Mouse (Mus musculus) urinary bladder, postnatal 14 days (tissue): ENCODE measurements around the gene Fcho1.

ENCODE experiments used
- DNase-seq: peaks from one replicate; pipeline ENCODE4 v3.0.0; 2021; ENCODE audit warnings: low spot score

The Fcho1 gene

DNA sequence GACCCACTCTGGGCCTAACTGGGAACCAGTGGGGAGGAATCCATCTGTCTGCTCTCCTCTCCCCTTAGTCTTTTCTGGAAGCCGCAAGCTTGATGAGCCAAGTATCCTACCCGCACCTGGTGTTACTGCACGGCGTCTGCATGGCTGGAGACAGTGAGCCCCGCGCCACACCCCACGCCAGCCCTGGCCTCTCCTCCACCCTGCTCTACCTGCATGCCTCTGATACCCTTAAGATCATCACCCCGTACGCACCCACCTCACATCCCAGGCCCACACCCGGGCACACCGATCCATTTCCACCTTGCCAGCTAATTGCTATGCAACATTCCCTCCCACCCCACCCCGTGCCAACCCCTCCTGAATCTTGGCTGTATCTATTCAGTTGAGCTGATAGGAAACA is 42.7 kb downstream of the Fcho1 start:
- DNase-seq = no peak

DNA sequence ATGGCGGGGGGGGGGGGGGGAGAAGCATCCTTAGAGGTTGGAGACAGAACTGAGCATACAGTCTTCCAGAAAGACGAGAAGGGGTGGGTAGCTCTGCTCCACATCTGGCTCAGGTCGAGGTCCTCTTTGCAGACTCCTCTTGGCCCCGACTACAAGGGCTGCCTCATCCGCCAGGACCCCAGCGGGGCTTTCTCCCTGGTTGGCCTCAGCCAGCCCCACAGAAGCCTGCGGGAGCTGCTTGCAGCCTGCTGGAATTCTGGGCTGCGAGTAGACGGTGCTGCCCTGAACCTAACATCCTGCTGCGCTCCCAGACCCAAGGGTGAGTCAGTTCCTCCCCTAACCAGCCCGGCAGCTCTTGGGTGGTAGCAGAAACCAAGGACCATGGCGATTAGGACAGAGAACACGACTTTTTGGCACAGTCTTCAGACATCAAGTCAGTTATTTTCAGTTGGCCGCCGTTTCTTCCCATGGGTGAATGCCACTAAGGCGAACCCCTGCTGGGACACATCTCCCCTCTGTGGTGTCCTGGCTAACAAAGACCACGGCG is 44.1 kb downstream of the Fcho1 start:
- no peak for DNase-seq

DNA sequence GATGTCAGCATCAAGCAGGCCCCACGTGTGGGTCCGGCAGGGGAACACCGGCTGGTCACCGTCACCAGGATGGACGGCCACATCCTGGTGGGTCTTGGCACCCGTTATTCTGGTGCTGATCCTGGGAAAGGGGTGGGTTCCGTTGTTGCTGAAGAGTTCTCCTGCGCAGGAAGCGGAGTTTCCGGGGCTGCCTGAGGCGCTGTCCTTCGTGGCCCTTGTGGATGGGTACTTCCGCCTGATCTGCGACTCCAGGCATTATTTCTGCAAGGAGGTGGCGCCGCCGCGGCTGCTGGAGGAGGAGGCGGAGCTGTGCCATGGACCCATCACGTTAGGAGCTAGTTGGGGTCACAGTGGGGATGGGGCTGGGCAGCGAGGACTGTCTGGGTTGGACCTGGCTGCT is 45.0 kb downstream of the Fcho1 start:
- DNase-seq = no peak

DNA sequence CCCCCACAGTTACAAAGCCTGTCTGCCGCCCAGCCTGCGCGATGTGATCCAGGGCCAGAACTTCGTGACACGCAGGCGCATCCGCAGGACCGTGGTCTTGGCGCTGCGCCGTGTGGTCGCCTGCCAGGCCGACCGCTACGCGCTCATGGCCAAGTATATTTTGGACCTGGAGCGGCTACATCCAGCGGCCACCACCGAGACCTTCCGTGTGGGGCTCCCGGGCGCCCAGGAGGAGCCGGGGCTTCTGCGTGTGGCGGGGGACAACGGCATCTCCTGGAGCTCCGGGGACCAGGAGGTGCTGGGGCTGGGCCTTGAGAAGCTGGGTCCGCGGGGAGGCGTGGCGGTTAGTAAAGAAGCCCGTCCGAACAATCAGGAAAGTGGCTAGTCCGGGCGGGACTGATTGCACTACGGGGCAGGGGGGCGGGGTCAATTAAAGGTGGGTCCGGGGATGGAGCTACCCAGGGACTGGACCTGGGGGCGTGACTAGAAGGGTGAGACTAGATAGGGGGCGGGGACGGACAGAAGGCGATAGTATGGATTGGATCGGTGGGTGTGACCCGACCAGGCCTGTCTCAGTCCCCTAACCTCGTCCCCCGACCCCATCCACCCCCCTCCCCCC is 45.9 kb downstream of the Fcho1 start:
- no peak for DNase-seq

DNA sequence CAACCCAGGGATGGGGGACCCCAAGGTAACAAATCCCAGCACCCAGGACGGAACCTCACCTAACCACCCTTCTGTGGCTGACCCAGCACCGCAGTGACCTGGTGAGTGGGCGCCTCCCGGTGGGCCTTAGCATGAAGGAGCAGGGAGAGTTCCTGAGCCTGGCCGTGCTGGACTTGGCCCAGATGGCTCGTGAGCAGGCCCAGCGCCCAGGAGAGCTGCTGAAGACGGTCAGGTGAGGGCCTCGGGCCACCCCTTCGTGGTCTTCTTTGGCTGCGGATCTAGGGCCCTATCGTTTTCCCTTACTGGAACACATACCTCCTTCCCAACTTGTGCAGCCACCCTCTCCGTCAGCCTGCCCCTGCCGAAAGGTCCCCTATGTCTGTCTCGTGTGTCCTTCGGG is 46.4 kb downstream of the Fcho1 start:
- DNase-seq = no peak

DNA sequence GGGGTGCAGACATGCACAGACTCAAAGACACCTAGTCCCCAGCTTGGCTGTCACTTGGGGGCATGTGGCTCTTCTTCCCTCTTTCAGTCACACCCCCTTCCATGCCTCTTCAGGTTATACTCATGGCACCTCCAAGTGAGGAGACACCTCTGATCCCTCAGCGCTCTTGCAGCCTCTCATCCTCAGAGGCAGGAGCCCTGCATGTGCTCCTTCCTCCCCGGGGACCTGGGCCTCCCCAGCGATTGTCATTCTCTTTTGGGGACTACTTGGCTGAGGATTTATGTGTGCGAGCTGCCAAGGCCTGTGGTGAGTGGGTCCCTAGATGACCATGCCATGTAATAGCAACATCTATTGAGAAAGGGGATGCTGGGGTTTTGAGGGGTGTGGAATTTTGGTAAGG is 47.3 kb downstream of the Fcho1 start:
- no peak for DNase-seq

DNA sequence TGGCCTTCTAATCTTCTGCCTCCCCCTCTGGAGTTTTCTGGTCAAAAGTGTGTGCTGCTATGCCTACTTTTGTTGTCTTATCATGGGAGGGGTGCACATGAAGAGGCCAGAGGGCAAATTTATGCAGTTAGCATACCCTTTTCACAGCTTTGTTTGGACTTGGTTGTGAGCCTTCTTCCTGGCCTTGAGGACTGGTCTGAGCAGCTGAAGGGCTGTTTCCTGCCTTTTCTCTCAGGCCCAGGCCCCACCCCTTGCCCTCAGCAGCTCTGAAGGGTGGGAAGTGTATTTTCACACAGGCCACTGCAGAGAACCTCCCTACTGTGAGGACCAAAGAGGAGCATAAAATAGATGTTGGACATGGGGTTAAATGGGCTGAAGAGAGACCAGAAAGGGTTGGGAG is 48.0 kb downstream of the Fcho1 start:
- DNase-seq = no peak

DNA sequence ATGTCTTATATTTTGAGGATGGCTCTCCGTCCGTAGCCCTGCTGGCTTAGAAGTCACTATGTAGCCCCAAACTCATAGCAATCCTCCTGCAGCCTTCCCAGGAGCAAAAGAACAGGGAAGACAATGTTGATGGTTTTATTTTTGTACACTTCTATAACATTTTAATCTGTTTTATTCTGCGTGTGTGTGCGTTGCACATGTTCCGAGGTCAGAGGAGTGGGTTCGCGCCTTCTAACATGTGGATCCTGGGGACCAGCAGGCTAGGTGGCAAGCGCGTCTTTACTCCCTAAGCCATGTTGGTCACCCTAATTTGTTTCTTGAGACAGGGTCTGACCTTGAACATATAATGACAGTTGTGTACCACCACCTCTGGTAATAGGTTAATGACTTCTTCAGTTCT is 48.7 kb downstream of the Fcho1 start:
- no peak for DNase-seq

DNA sequence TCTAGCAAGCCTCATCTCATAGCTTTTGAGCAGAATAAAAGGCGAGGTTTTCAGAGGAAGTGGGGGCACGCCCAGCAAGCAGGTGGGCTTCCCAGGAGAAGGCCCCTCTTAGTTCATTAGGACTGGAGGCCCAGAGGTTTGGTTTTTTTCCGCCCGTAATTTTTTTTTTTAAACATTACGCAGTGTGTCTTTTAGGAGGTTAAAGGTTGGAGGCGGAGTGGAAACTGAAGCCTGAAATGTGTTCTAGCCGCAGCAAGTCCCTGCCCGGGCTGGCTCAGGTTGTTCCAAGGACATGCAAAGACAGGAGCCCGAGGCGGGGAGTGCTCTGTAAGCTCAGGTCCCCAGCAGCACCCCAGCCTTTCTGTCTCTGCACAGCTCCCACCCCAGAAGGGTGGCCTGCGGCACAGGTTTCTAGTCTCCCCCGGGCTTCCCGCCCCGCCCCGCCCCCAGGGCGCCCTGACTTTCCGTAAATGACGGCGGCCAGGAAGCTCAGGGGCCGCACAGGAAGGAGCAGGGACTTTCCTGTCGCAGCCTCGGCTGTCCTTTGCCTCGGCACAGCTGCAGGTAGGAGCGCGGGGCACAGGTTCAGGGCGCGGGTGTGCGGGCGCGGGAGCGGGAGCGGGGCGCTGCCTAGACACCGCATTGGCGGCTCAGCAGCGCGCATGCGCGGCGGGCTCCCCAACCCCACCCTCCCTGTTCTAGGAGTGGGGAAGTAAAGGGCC is 49.3 kb downstream of the Fcho1 start, which contains the start of gene Jak3:
Gene Jak3, plus strand, starts transcription at position 277 of the 722 bp plus-strand sequence.
- peak; percentile 66 for DNase-seq

DNA sequence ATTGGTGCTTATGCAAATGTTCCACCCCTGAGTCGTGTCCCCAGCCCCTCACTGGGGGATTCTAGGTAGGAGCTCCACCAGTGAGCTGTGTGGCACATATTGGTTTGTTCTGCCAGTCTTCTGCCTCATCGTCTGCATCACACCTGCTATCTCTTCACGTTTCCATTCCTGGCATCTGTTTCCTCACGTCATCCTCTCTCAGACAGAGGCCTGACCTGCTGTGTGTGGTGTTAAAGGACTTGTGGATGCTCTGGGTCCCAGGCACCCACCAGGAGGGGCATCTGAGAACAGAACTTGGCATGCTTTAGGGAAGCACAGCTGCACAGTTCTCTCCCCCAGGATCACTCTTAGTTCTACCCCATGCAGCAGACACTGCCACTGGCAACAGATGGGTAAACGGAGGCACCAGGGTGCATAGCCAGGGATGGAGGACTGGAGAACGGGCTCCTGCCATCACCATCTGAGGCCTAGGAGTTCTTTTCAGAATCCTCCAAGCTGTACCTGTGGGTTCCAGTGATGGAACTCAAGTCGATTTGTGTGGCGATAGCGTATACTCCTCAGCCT is 50.0 kb downstream of the Fcho1 start:
- DNase-seq = no peak

DNA sequence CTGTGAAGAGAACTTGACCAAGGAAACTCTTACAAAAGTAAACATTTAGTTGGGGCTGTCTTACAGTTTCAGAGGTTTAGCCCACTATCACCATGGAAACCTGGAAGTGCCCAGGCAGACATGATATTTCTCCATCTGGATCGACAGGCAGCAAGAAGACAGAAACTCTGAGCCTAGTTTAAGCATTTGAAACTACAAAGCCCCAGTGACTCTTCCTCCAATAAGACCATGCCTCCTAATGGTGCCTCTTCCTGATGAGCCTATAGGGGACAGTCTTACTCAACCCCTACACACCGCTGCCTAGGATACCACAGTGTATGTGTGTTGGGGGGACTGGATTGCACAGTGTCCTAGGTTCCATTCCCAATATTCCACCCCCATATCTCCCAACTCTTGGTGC is 51.4 kb downstream of the Fcho1 start:
- DNase-seq = no peak

DNA sequence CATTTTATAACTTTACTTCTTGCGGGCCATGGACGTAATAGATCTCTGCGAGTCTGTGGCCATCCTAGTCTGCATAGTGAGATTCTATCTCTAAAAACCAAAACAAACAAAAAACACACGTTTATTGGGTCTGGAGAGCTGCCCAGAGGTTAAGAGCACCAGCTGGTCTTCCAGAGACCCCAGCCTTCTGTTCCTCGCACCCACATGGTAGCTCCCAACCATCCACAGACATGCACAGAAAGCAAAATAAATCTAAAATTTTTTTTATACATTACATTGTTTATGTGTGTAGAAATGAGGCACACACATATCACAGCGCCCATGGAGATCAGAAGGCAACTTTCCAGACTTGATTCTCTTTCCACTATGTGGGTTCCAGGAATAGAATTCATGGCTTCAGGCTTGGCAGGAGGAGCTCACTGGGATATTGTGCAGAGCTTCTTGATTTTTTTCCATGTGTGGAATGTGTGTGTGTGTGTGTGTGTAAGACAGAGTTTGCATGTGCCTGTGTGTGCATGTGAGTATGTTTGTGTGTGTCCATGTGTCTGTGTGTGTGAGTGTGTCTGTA is 53.3 kb downstream of the Fcho1 start:
- no peak for DNase-seq

DNA sequence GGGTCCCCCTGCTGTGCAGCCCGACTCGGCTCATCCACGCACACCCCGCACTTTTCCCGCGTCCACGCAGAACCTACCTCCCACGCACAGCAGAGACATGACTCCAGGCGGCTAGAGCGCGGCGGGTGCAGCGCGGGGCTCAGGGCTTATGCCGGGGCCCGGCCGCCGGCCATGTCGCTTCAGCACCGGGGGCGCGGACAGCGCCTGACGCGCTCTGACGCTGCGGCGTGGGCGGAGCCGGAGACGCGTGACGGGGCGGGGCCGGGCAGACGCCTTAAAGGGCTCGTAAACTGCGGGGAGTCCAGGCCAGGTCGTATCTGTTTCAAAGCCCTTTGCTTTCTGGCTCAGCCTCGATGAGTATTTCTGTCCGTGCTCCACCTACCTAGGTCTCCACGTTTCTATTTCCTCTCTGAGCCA is 54.0 kb downstream of the Fcho1 start, which contains the start of gene Unc13a:
Gene Unc13a, minus strand, starts transcription at position 209 of the 417 bp plus-strand sequence.
- peak; percentile 90 for DNase-seq

DNA sequence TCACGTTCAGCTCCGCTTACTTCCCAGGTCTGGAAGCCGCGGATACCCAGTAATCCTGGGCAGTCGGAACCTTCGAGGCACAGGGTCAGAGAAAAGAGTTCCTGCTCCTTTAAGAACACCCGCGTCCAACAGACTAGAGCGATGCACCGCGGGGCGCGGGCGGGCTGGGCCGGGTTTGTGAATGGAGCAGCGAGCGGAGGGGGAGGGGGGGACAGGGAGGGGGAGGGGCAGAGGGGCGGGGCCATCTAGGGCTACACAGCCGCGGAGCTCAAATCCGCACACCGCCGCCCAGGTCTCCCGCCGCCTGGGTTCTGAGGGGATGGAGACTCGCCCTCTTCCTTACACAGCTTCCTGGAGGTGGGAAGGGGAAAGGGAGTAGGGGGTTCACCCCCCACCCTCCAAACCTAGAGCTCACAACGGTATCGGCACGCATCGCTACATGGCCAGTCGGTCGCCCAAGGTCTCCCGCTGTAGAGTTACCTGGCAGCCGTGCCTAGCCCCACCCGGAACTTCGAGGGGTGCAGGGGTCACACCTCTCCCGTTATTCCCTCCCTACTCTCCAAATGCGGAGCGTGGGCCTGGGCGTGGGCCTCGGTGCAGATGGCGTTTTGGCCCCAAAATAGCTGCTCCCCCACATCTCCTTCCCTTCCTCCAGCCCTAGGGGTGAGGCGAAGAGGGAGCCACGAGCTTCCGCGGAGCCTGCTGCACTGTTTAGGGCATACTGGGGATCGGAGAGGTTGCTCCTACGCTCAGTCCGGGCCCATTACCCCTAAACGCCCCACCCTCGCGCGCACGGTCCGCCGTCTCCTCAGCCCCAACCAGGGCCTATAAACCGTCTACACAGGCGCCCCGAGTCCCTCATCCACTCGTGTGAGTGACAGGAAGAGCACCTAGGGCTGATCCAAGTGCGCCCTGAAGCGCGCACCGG is 54.6 kb downstream of the Fcho1 start:
- no peak for DNase-seq

DNA sequence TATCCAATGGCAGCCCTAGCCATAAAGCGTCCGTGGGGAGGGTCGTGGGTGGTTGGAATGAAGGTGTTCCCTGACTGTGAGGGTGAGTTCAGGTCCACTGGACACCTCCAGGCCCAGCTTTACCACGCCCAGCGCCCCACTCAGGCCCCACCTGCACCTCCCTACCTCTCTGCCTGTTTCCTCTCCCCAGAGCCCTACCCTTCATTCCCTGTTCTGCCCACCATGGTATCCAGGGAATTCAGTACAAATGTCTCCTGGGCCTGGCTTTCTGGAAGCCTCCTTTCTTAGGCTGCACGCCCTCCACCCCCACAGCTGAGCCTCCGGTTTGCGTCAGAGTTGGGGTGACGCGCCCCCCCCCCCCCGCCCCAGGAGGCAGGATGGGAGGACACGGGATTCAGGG is 55.3 kb downstream of the Fcho1 start:
- DNase-seq = no peak

DNA sequence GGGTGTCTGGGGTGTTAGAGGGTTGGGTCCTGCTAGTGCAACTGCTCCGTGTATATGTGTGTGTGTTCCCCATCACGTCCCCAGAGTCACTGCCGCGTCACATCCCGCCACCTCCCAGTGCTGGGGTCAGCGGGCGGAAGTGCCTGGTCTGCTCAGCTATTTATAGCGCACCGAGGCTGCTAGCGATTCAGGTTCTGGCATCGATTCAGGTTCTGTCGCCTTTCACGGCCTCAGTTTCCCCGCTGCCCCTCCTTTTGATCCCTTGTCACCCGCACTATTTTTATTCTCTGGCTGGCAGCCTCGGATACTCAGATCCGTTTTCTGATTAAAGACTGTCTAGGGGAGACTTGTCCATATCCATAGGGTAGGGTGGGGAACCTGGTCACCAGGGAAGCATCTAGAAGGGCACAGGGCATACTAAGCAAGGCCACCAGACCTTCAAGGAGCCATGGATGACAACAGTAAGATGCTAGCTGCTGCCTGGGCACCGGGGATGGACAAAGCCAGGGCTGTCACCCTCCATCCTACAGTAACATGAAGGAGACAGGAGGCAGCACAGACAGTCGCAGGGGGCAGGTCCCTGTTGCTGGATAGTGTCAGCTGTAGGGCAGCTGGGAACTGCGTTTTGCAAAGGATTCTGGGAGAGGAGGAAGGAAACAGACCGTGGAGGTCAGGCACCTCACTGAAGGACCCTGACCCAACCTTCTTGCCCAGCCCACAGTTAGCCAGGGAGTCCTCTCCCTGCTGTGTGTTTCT is 57.1 kb downstream of the Fcho1 start:
- DNase-seq = no peak

DNA sequence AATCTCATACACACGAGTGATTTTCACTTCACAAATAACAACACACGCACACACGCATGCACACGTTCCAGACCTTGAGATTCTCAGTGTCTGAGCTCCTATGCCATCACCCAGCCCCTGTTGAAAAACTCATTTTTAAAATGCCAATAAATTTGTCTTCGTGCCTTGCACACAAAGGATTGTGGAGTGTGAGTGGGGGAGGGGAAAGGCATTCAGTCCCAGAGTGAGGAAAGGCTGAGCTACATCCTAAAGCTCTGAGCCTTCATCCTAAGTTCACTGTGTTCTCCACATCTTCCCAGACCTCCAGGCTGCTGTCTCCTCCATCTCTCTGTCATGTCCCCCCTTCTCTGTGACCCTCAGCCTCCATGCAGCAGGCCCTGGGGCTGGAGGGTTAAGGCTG is 58.3 kb downstream of the Fcho1 start:
- DNase-seq = no peak

DNA sequence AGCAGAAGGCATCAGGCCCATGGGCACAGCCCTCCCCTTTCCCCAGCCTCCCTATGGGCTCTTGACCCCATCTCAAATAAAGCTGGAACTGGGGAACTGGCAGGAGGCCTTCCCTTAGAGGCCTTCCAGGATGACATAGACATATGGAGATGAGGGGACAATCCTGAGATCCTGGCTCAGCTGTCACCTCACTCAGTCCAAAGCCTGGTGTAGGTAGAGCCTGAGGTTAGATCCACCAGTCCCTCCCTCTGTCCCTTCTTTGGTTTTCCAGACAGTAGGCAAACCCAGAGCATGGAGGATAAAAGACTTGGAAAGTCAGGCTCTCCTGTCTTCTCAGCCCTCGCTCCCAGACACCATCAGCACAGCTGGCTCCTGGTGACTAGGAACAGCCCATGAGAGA is 58.7 kb downstream of the Fcho1 start:
- no peak for DNase-seq

DNA sequence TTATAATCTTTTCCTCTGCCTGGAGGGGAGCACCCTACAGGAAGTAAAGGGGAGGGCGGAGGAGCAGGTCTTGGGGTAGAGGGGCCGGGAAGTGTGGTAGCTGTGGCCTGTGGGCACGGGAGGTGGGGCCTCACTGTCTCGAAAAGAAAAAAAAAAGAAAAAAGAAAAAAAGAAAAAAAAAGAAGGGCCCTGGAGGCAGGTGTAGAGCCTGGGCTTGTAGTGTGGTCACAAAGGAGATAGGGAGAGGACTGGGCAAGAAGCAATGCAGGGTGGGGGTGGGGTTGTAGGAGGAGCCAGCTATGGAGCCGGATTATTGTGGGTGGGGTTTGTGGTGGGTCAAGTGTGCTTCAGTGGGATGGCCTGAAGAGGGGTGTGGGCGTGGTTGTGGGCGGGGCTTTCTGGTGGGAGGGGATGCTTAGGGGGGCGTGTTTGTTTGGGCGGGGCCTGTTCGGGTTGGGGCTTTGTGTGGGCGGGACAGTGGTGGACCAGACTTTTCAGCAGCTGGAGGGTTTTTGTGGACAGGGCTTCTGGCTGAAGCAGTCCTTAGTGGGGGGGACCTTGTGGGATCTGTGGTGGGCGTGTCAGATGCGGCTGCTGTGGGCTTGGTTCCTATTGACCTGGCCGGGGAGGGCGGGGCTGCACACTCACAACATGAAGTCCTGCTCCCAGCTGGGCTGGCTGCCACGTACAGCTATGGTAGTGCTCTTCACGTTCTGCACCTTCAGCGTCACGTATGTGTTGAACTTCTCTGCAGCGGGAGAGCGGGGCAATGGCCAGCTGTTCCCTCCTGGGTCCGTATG is 60.0 kb downstream of the Fcho1 start:
- DNase-seq = peak; percentile 69
